Mouse (Mus musculus): Measurements from ENCODE around the gene Akt1s1.

Gene Akt1s1

DNA sequence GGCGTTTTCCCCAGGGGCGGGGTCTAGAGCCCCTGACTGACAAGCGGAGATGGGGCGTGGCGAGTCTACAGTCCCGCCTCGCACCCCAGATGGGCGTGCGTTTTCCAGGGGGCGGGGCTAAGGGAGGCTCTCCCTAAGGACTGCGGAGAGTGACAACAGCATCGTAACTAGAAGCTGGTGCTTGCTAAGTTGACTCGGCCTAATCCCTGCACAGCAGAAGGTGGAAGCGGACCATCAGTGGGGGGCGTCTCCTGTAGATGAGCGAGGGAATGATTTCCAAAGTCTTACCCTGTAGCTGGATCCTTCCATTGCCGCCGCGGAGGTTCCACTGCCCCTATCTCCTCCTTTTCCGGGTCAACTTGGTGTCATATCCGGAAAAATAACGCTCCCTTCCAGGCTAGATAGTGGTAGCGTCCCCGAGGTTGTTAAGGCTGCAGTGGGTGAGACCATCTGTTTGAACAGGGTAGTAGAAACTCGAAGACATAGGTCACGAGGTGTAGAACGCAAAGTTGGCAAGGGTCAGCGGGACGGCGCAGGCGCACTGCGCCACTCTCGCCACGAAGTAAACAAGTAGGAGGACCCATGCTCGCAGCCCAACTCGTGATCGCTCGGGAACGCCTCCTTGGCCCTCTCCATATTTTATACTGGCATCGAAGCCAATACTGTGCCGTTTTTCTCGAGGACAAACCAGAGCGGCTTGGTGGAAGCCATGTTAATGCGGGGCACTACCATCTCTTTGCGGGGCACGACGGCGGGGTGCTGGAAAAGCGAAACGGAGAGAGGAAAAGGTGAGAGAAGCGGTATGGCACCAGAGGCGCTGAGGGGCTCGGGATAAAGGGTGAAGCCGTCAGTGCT is at the start of gene Akt1s1, which contains the start of gene Tbc1d17:
Gene Akt1s1, plus strand, starts transcription at position 431 of the 855 bp plus-strand sequence.
Gene Tbc1d17, minus strand, starts transcription at position 519 of the 855 bp plus-strand sequence.
- peak; percentile 100 for DNase-seq

DNA sequence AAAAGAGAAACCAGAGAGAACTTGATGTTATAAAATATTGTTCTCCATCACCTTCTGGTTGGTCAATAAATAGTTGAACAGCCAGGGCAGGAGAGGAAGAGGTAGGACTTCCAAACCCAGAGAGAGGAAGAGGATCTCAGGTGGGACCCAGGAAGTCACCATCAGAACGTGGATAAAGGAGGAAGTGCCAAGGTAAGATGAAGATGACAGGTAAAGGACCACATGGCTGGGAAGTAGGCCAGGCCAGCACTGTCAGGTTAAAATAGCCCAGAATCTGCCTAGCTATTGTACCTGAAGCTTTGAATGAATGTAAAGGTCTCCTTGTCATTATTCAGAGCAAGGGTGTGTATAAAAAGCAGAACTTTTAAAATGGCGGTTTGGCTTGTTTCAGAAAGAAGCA is 39.9 kb upstream of the Akt1s1 start:
- DNase-seq, result no peak

DNA sequence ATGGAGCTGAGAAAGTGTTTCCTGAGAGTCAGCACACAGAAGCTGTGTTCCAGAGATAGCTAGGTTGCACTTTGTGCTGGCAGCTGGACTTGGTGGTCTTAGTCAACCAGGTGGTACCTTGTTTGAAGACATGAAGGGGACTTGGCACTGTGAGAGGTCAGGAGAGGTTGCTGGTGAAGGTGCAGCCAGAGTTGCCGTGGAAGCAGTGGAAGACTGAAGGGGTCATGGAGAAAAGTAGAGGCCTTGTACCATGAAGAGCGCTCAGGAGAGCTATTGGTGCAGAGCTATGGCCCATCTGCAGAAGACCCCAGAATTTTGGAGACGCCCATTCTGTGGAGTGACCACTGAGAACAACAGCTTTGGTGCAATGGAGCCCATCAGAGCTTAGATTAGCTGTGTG is 39.3 kb upstream of the Akt1s1 start:
- no peak for DNase-seq

DNA sequence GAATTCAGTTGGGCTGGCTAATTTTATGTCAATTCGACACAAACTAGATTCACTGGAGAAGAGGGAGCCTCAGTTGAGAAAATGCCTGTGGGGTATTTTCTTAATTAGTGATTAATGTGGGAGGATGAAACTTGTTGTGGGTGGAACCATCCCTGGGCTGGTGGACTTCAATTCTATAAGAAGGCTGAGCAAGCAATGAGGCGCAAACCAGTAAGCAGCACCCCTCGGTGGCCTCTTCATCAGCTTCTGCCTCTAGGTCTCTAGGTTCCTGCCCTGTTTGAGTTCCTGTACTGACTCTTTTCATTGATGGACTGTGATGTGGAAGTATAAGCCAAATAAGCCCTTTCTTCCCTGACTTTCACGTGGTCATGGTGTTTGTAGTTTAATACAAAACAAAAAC is 38.4 kb upstream of the Akt1s1 start:
- no peak for DNase-seq

DNA sequence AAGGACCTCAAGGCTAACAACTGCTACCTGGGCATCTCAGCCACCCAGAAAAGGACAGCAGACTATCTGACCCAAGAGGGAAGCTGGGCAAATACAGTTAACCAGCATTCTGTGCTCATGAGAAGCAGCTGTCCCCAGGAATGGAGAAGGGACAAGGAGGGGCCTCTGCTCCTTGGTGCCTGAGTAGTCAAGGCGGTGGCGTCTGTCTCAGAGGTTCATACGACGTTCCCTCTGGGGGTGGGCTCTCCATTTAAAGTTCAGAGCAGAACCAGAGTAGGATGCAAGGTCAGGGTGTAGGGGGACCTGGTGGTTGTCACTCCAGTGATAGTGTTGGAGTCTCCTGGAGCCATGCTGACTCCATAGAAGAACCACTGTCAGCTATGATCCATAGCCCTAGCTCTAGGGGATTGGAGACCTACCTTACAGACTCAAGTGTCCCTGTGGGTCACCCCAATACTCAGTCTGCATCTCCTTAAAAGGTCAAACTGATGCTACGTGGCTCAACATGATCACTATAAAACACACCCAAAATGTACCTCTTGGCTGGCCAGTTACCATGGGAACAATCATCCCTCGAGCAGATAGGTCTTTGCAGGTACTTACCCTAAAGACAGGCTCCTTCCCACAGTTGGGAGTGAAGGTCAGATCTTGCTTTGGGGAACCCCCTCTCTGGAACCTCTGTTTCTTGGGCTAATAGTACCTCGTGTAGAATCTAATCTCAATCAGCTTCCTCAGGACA is 37.8 kb upstream of the Akt1s1 start:
- DNase-seq, result no peak

DNA sequence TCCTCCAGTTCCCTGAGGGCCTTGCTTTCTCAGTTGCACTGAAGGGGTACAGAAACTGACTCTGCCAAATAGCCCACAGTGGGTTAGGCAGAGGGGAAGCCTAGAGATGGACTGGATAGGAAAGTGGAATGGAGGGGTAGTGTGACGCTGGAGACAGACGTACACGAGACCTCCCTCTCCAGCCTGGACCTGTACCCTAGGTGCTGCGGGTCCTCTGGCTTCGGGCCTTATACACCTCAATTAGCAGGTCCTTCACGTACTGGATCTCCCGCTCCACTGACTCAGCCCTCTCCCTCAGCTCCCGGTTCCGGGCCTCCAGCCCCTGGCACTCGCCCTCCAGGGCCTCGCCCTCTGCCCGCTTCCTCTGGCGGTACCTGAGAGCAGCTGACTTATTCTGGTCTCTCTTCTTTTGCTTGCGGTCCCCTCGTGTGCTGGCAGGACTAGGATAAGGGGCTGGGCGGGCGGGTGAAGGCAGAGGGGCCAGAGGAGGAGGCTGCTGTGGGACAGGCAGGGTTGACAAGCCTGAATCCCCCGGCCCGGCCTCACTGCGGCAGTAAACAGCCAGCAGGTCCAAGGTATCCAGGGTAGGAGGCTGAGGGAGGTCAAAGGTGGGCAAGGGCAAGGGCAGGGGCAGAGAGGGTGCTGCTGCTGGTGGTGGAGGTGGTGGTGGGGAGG is 36.0 kb upstream of the Akt1s1 start:
- no peak for DNase-seq

DNA sequence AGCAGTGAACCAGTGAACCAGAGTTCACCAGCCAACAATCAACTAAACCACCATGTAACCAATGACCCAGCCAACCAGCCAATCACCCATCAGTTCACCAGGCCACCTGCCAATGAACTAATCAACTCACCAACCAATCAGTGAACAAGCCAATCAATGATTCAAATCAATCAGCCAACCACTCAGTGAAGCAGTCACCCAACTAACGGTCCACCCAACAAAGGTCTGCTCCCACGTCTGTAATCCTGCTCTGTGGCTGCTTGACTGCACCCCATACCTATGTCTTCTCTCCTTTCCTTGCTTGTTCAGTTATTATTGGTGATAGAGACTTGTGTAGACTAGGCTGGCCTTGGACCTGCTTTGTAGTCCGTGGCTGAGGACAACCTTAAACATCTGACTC is 34.8 kb upstream of the Akt1s1 start:
- no peak for DNase-seq

DNA sequence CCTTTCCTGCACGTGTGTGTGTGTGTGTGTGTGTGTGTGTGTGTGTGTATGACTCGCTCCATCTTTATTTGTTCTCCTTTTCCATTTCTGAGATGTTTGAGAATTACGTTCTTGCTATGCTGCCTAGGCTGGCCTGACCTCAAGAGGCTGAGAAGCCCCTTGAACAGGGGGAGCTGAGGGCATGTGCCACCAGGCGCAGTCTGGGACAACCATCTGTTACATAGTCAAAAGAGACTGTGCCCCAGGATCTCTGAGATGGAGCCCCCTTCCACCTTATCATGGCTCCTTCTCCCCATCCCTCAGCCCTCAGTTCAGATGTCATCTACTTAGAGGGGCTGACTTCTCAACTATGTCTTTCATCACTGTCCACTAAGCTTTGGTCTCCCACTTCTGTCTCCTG is 34.4 kb upstream of the Akt1s1 start:
- no peak for DNase-seq

DNA sequence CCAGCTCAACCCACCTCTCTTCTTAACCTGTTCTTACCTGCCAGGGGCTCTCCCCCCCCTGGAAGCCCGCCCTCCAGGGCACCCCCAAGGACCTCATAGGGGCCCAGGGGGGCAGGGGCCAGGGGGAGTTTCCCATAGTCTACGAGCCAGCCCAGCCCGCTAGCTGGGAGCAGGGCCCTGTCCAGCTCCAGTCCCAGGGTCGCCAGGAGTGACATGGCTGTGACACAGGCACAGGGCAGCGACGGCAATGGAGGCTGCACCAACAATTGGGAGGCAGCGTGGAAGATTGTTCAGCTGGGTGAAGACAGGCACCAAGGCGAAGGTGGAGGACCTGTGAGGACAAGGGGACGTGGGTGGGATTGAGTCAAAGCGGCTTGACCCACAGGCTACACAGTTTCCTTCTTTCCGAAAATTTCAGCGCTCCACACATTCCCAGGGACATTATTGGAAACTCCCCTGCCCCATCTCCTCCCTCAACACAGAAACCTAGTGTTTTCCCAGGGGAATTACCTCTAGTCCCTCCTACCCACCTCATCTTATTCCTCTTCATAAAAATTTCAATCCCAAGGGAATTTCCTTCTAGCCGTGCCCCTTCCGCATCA is 33.7 kb upstream of the Akt1s1 start:
- no peak for DNase-seq

DNA sequence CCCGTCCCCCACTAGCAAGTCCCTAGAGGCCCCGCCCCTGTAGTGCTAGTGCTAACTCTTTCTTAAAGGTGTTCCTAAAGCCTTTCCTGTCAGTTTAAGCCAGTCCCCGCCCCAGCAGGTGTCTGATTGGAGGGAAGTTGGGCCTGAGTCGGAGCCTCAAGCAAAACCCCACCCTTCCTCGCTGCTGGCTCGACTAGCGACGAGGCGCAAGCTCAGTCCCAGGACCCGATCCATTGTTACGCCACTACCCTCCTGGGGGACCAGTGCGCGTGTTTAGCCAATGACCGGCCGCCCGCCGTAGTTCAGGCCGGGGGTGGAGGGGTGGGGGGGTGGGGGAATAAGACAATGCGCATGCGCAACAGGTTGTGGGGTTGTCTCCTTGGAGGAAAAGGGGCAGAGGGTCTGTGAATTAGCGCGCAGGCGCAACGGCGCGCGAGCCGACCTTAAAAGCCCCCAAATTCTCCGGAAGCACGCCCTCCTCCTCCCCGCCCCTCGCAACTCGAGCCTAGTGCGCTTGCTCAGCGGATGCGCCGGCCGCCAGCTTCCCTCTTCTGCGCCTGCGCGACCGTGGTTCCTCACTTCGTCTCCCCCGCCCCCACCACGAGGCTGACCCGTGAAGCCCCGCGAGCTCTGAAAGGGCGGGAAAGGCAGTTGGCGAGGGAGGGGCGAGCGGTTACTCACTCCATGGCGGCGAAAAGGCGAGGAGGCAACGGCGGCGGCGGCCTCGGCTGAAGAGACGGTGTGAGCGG is 32.9 kb upstream of the Akt1s1 start, which contains the start of the genes Nup62 and Il4i1:
Gene Nup62, plus strand, starts transcription at position 368 of the 749 bp plus-strand sequence.
Gene Il4i1, plus strand, starts transcription at position 667 of the 749 bp plus-strand sequence.
- peak; percentile 99 for DNase-seq

DNA sequence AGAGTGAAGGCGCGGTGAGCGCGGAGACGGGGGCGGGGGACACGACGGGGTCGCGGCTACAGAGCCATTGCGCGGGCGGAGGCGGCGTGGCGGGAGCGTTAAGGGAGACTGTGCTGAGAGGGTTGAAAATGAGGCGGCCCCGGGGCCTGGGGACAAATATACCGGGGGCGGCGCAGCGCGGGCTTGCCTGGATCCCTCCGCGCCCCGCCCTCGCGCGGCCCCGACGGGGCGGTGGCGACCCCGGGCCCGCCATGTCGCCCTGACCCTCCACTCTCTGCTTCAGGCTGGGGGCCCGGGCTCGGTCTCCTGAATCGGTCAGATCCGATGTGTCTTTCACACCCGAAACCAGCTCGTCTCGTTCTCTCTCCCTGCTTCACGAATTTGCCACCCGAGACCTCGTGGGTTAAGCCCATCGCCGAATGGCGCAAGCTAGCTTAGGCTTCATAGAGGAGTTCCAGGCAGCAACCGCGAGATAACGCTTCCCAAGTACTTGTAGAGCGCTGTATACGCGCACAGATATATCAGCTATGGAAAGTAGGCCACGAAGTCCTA is 32.2 kb upstream of the Akt1s1 start, which contains the start of gene Atf5:
Gene Atf5, minus strand, starts transcription at position 189 of the 552 bp plus-strand sequence.
- DNase-seq, result peak; percentile 73

DNA sequence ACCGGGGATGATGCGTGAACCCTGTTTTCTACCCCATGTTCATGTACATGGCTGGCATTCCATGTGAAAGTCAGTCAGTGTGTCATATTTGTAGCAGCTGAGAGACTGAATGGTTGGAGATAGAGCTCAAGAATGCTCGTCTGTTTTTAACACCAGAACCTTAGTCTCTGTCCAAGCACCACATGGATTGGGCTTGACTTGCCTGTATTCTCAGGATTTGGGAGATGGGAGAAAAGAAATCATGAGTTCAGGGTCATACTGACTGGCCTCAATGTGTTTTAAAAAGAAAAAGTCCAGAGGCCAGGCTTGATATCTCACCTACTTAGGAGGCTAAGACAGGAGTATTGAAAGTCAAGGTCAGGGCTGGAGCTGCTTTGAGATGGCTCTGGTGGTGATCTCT is 31.4 kb upstream of the Akt1s1 start:
- DNase-seq, result no peak

DNA sequence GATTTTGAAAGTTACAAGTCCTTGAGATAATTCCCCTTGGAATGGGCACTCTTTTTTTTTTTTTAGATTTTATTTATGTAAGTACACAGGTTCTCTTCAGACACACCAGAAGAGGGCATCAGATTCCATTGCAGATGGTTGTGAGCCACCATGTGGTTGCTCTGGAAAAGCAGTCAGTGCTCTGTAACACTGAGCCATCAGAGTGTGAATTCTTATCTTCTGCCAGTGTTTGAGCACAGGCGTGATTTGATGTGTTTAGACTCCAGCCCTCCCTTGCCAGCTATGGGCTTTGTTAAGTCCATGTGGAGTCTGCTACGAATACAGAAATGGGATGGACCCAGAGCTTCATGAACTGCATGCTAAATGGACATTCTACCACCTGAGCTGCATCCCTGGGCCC is 30.6 kb upstream of the Akt1s1 start:
- DNase-seq, result peak; percentile 73

DNA sequence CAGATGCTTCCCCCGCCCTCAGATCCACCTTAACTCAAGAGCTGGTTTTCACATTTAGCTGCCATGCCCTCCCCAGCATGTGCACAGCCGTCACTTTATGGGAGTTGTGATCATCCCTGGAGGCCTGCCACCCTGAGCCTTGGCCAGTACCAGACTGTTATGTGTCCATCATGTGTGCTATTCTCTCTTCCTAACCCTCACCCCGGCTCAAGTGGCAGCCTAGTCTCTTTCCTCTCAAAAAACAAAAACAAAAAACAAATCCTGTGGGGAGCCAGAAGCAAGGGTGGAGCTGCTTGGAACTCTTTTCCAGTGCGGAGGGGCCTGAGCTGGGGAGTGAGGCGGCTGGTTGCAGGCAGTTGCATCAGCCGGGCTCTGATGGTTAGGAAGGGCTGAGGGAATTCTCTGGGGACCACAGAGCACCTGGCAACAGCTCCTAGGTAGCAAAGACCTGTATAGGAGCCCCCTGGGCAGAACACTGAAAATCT is 30.0 kb upstream of the Akt1s1 start:
- peak; percentile 68 for DNase-seq

DNA sequence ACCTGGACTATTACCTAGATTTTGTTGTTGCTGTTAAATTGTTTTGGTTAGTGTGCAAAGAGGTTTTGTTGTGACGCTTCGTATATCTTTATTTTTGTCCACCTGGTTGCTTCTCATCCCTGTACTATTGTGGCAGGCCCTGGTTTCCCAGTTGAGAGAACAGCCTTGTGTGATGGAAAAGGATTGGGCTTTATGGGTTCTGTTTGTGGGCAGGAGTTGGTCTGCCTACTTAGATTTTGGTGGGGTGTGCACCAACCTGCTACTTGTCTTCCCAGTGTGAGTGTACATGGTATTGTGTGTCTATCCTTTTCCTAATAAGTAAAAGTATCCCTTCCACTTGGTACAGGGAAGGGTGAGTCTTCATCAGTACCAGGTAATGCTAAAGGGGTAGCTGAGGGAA is 29.4 kb upstream of the Akt1s1 start:
- peak; percentile 0 for DNase-seq

DNA sequence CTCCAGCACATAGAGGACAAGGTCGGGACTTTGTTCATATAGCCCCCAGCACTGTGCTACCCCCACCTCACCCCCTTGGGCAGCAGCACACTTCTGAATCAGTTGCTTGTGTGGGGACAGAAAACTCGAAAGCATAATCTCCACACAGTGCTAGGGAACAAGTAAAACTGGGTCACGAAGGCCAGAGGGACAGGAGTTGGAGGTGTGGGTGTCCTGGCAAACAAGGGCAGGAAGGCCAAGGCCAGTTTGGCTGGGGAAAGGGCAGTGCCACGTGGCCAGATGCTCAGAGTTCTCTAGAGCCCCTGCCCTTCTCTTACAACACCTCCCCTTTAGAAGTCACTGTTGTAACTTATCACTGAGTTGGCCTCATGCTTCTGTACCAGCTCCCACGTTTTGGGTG is 28.9 kb upstream of the Akt1s1 start:
- peak; percentile 2 for DNase-seq

DNA sequence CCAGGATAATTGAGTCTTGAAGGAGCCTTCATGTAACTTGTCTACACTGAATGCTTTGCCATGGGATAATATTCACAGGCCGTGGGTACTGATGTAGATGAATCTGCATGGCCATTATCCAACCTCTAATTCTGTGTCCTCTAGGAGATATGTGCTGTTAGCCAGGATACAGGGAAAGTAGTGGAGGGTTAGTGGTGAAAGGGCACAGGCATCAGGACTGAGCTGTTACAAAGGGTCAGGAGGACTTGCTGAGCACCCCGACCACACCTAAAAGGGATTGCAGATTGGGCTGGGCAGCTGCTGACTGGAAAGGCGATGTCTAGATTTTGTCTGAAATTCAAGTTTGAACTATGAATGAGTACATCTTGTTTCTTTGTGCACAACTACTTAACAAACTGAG is 28.3 kb upstream of the Akt1s1 start:
- peak; percentile 0 for DNase-seq

DNA sequence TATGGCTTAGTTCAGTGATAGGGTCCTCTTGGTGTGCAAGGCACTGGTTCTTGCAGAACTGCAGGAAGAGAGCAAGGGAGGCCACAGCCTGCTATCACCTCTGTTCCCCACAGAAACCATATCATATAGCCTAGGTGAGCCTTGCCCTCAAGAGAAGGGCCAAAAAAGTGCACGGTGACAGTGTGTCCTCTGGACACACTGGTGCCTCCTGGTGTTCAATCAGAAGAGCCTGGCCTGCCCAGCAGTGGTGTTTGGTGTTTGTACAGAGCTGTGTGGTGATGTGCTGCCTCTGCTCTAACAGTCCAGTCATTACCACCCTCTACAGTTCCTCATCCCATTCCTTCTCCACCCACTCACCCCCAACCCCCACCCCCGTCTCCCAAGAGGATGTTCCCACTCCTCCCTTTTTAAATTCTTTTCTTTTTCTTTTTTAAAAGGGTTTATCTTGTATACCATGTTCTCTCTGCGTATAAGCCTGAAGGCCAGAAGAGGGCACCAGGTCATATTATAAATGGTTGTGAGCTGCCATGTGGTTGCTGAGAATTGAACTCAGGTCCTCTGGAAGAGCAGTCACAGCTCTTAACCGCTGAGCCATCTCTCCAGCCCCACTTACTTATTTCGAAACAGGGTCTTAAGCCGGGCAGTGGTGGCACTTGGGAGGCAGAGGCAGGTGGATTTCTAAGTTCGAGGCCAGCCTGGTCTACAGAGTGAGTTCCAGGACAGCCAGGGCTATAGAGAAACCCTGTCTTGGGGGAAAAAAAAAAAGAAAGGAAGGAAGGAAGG is 26.9 kb upstream of the Akt1s1 start:
- peak; percentile 9 for DNase-seq

DNA sequence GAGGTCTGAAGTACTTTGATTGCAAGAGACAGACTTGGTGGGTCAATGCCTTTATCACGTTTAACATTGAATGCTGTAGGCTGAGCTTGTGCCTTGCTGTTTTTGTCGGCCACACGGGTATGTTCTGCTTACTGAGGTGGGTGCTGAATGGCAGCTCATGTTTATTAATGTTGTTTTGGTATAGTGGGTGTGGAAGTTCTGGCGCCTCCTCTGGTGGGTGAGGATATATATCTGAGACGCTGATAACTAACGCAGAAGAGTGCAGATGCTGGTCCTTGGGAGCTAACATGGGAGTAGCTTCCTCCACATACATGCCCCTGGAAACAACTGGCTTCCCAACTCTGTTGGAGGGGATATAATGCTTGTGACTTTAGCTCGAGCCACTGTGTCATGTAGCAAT is 25.4 kb upstream of the Akt1s1 start:
- no peak for DNase-seq

DNA sequence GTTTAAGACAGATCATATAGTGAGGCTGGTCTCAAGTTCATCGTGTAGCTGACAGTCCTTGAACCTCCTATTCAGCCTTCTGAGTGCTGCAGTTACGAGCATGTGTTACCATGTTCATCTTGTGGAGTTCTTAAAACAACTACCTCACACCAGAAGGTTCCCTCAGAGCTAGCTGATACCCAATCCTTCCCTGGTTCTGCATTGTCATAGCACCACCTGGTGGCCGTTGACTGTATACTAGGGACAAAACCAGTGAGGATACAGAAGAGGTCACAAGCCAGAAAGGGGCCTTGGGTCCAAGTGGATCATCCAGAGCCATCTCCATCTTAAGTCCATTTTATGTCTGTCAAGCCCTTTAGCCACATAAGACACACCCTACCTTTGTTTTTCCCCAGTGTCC is 23.9 kb upstream of the Akt1s1 start:
- DNase-seq, result peak; percentile 89

DNA sequence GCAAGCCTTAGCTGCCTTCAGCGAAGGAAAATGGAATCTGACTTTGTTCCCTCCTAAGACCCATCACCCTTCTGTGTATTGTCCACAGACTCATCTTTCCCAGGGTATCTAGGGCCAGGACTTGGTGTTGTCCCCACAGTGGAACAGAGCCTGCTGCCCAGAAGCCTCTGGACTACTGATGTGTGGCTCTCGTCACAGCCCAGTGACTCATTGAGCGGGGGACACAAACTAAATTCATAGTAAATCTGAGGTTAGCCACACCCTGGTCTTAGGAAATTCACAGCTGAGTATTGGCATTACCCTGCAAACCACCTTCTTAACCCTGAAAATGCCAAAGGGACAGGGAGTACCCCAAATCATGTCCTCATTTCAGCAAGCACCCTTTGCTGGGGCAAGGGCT is 22.0 kb upstream of the Akt1s1 start:
- DNase-seq, result no peak

Data from lung, postnatal 10 days (tissue).